Mouse (Mus musculus): Measurements from ENCODE around the gene Prss35.

The Prss35 gene

DNA sequence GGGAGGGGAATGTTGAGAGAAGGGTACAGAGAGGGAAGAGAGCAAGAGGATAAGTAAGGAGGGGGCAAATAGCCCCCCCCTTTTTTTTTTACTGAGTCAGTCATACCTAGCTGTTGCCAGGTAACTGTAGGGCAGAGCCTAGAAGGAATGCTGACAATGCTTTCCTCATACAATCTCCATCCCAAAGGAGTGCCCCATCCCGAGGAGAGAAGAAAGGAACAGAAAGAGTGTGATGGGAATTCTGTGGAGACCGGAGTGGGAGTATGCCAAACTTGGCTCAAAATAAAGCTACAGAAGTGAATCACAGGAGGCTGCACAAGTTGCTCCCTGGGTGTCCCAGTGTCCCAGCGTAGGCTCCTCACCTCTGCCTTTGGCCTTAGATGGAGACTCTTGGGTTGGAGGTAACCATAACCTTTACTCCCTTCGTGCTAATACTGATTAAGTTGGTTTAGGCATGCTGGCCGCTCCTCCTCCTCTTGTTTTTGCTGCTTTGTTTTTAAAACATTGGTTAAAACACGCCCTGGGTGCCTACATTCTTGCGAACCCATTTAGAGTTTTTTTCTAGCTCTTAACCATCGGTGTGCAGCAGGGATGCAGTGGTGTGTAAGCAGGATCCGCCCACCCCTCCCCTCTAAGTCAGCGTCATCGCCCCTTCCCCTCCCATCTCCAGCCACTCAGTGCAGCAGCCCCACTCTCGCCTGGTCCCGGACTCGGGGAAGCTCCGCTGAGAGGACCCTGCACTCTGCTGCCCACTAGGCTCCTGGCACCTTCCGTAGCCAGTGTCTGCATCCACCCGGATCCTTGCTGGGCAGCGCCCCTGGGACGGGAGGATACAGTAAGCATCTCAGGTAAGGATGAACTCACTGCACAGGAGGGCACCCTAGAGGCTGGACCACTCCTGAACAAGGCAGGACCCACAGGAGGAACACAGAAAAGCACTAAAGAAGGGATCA is at the start of gene Prss35:
Gene Prss35, plus strand, starts transcription at position 691 of the 953 bp plus-strand sequence.
- DNase-seq: peak; percentile 21

DNA sequence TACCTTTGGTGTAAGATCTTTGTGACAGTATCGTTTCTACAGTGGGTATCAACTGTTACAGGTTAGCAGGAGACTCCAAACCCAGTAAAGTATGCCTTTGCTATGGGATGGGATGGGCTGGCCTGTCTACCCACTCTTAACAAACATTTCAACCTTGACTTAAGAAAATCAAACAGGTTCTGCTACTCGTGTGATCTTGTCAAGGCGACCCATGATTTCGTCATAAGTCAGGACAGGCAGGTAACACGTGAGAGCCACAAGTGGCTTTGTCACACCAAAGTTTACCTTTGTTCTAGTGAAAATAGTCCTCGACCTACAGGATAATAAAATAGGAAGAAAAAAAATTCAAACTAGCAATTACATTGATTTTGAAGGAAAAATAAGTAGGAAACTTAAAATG is 49.5 kb upstream of the Prss35 start:
- no peak for DNase-seq

DNA sequence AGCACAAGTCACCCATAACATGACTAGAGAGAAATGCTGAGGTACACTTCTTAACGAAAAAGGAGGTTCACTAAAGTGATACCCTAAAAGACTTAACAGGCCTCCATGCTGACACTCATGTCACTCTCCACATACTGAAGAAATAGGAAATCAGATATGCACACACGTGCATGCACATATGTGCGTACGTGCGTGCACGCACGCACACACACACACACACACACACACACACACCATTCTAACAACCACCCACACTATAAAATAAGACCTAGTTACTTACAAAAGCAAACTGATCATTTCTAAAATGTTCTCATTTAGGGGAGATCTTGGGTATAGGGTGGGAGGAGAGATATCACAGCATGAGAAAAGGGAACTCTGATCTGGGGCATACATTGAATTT is 48.8 kb upstream of the Prss35 start:
- no peak for DNase-seq

DNA sequence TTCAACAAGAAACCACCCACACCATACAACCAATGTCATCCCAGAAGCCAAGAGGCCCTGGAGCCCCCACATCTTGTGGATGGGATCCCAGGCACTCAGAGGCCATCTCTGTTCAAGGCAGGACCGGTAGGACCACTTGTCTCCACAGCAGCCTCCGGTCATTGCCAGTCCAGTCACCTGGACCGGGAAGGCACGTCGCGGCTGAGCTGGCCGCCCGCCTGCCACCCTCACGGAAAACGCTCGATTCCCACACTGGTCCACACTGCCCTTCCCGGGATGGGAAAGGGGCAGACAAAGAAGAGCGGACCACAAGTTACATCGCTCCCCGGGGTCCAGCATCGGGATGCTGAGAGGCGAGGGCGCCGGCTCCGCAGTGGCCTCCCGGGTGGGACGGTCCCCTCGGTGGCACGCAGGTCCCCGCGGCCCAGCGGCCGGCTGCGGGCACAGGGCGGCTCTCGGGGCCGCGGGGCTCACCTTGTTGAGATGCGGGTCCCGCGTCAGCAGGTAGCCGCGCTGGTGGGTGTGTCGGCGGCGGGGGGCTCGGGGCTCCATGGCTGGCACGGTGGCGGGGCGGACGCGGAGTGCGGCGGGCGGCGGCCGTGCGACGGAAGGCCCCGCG is 48.1 kb upstream of the Prss35 start:
- peak; percentile 34 for DNase-seq

DNA sequence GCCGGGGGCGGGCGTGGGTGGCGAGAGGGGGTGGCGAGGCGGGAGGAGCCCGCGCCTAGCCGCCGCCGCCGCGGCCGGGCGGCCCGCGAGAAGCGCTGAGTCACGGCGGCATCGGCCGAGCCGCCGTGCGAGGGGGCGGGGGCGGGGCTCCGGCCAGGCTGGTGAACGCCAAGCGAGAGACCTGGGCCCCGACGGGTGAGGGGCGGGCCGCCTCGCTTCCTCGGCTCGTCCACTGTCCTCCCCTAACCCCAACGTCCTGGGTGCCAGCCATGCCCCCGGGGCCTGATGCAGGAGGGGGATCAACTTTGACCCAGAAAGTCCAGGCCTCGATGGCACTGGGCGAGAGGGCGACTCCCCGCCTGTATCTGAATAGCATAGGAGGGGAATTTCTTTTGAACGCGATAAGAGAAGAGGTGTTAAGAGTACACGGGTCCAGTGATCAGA is 47.6 kb upstream of the Prss35 start, which contains the start of gene Me1:
Gene Me1, minus strand, starts transcription at position 136 of the 444 bp plus-strand sequence.
- peak; percentile 70 for DNase-seq

DNA sequence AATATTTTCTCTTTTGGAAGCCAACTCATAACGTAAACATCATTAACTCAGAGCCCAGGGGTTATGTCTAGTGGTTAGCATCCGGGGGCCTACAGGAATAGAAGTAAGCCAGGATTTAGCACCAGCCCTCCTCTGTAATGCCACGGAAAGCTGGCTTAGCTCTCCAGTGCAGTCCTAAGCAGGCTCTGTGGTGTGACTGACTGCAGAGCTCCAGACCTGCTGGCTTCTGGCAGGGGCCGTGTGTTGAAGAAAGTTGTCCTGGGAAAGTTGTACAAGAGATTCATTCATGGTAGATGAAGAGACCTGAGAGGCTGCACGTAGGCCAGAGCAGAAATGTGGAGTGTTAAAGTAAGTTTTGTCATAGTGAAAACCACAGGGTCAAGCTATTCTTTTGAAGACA is 42.2 kb upstream of the Prss35 start:
- DNase-seq: no peak

DNA sequence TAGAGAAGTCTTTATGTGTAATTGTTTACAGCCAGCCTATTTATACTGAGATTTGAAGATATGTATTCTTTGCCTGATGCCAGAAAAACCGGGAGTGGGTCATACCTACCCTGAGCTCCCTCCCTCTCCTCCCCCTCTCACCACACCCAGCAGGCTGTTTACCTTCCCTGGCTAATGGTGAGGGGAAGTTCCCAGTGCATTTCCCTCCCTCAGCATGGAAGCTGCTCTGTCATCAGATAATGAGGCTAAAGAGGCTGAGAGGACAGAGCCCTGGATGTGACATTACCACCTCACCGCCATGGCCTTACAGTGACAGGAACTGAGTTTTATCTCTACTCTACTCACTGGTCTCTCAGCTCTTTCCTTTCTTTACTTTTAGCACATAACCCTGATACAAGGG is 41.6 kb upstream of the Prss35 start:
- DNase-seq: no peak

DNA sequence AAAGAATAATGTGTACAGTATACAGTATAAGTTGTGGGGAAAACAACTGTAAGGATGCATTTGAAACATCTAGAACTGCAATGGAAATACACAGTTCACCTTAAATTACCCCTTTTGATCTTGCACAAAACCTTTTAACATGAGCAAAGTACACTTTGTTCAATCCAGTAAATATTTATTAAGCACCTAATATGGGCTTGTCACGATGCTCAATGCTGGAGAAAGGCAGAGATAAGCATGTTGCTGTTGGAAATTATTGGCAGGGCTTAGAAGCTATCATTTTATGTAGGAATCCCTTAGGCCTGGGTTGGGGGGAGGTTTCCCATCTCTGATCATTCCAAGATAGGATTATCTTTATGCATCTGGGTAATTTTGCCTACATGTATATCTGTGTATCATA is 36.0 kb upstream of the Prss35 start:
- DNase-seq: no peak

DNA sequence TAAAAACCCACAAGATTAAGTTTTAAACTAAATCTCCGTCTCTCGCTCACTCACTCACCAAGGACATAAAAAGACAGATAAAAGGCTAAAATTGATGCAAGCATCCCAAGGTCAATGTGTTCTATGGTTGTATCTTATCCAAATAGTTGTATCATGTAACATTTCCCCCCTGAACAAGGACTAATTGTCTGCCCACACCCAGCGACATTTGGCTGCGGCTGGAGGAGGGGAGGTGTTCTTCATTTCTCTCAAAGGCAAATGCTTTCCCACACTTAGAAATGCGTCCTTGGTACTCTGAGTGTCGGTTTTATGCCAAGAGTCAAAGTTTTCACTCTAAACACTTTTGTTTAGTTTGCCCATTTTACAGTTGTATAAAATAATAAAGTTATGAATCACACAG is 34.5 kb upstream of the Prss35 start:
- no peak for DNase-seq

DNA sequence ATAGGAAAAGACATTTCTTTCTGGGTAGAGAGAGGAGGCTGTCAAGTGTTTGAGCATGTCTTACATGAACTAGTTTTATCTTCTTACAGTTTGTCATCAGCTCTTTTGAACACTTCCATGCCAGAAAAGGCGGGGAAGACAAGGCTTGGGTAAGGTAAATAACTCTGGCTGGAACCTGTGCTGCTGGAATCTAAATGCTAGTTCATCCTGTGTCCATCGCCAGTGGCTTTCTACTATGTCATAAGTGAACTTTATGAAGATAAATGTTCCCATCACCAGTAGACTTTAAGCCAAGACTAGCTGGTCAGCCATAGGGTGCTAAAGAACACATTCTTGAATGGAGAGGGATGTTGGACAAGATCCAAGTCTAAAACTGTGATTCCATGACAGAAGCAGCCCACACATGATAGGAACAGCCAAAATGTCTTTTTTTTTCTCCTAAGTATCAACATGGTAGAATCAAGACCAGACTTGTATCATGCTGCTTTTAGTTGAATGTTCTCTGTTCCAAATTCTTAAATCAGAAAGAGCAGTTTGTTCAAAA is 33.3 kb upstream of the Prss35 start:
- no peak for DNase-seq

DNA sequence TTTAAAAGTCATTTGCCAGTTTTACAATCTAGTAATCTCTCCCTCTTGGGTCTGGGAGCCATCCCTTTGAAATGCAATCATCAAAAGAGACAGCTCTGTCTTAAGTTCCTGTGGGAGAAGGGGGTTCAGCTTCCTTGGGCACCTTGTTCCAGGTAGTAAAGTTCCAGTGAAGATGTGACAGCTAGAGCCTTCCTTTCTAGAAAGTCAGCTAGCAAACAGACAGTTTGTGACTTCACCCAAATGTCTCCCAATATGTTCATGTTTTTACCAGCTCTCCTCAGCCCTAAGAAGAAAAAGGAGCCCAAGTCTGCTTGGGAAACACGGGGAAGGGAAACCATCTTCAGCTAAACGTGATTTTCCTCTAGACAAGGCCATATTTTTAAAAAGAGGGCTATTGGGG is 30.8 kb upstream of the Prss35 start:
- DNase-seq: no peak

DNA sequence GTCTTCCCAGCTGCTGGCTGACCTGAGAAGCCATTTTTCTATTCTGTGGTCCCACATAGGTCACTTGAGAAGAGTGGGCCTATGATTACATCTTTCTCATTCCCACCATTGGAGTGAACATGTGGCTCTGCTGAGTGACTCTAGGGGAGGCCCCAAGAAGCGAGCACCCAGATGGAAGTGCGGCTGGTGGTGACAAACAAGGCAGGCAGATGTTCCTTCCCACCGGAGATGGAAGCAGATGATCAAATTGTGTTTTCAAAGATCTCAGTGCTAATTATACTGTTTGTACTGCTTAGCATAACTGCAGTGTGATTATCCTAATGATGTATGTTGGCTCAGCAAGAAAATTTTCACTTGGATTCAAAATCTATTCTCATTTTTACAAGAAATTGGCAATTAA is 29.4 kb upstream of the Prss35 start:
- no peak for DNase-seq

DNA sequence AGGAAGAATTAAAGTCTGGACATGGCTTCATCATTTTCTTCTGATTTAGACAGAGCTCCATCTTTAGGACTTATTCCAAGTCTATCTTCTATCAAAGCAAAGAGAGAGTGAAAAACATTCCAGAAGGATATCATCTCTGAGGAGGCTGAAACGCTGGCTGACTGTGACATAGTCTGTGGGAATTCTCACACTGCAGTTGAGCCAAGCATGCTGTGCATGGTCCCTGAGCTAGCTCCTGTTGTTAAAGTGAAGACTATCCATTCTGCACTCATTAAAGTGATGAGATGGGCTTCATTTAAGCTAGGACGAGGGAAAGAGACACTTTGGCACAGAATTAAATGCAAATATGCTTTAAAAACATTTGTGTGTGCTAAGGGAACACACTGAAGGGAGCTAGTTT is 26.9 kb upstream of the Prss35 start:
- no peak for DNase-seq

DNA sequence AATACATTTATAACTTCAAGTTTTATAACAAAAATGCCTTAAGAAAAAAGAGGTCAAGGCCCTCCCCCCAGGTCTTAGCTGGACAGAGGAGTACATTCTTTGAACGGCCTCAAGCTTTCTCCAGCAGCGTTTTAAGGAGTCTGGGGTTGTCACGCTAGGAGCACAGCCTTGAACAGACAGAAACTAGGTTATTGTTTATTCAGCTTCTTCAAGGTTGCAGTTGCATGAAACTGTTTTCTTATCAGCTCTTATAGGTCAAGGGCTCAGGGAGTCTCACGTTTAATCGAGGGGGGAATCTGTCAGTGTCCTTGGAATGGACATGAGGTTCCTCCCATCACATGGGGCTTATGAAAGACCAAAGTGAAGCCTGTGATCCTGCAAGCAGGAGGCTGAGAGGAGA is 26.3 kb upstream of the Prss35 start:
- DNase-seq: no peak

DNA sequence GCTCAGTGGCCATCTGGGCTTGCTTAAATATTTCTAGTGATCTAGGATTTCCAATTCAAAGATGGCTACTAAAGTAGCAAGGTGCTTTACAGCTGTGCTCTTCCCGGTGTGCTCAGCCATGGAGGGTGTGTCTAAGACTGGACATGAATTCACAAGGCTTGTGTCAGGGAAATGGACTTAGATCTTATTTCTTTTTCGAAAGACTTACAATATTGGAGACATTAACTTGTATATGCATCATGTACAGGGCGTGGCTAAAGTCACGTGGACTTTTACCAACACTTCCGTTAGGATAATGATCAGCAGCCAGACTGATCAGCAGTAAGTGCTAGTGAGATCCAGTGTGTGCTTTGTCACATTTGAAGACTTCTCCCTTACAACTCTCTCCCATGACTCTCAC is 23.2 kb upstream of the Prss35 start:
- no peak for DNase-seq

DNA sequence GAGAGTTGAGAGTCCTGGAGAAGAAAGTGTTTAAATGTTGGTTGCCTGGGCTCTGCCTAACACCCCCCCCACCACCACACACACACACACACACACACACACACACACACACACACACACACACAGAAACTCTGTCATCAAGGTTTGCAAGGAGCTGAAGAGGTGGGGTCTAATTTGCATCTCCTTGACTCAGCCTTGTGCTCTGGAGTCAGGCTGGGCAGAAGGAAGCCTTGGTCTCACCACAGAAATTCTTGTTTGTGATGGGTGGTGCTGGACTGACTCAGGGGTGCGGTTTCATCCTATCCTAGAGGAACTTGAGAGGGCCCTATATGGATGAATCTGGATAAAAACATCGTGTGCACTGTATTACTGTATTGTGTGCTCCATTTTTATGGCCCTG is 22.7 kb upstream of the Prss35 start:
- no peak for DNase-seq

DNA sequence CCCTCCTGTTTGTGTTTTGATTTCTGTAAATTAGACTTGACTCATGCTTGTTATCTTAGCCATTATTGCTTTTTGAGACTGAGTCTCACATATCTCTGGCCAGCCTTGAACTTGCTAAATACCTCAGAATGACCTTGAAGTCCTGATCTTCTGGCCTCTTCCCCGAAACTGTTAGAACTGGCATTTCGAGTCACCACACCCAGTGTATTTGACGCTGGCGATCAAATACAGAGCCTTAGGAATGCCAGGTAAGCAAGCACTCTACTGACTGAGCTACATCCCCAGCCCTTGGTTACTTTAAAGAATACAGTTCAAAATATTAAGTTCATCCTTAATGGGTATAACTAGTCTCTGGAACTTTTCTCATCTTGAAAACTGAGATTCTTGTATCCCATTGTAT is 18.4 kb upstream of the Prss35 start:
- no peak for DNase-seq

DNA sequence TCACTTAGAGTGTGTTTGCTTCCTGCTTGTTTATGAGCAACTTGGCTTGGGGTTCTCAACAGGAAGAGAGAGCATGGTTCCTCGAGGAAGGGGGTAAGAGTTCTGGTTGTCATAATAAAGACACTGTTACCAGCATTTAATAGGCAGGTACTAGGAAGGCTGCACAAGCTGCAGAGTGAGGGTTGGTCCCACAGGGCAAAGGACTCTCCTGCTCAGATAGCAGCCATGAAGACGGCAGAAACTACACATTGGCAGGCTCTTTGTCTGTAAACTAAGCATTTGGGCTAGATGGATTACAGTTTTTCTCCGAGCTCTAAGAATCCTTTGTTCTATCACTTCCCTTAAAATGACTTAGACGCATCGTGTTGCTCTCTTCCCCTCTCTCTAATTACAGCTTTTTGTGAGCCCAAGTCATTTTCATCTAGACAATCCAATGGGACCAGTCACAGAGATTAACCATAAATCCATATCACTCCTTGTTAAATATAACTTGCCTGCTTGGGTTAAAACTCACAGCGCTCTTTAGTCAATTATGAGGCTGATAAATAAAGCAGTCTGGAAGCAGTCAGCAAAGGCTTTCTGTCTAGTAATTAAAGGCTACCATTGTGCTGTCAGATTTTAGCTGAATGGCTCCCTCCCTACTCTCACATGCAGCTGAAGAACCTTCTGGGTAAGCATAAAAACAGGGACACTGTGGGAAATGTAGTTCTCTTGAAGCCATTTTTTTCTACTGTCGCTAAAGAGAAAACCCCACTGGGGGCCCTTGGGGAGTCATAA is 17.7 kb upstream of the Prss35 start:
- no peak for DNase-seq

DNA sequence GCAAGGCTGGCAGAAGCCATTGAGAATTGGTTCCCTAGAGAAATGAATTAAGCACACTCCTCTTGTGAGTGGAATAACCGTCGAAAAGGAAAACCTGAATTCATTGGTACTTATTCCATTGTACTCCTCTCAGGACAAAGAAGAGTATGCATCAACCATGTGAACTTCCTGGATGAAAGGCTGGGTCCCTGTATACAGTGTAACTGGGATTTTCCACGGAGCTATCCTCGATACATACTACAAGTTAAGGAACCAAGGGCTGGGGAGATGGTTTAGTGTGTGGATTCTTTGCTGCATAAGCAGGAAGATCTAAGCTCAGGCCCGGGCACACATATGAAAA is 17.1 kb upstream of the Prss35 start:
- DNase-seq: no peak

DNA sequence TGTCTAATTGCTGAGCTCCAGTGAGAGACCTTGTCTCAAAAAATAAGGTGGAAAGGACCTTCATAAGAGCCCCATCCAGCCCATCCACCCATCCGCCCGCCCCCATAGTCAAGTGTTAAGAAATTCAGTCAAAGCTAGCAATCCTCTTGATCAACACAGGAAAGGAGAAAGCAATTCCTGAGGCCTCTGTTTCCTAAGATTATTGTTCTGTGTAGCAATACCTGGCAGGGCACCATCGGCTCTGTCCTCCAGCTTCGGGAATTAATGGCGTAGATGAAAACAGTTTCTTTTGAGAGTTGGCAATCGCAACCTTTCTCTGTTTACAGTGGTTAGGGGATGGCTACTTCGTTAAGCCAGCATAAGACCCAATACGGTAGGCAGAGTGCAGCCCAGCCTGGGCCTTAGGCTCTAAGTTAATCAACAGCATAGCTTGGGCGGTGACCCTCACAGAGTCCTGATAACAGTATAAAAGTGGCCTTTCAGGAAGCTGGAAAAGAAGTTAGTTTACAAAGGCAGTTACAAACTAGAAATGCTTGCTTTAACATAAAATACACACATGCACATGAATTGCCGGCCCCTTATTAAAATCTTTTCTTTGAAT is 15.1 kb upstream of the Prss35 start:
- no peak for DNase-seq

DNA sequence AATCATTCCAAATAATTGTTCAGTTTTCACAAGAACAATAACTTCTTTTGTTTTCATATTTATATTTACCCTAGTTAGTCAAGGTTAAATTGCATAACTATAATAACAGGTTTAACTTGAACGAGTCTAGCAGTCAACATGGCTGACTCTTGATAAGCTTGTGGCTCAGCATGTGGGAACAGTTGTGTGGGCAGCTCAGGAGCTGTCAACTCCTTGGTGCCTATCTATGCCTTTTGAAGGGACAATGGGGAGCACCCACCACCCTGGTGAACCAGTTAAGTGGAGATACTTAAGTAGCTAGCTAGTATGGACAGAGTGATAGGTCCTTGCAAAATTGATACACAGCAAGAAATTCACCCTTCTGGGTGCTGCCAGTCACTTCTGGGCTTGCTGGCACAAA is 14.4 kb upstream of the Prss35 start:
- DNase-seq: no peak

DNA sequence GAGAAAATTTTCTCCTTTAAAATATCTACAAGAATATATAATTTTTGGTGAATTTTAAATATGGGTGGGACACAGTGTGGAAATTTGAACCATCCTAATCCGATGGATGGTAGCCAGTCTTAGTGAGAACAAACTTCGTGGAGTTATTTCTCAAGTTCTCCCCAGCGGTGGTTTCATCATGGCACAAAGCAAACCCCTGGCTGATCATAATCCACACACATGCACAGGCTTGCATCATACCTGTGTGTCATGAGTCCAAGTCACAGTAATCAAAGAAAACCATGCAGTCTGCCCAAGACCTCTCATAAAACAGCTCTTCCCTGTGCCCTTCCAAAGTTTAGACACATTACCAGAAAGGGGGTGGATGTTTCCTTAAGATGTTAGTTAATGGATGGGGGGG is 13.6 kb upstream of the Prss35 start:
- DNase-seq: no peak

DNA sequence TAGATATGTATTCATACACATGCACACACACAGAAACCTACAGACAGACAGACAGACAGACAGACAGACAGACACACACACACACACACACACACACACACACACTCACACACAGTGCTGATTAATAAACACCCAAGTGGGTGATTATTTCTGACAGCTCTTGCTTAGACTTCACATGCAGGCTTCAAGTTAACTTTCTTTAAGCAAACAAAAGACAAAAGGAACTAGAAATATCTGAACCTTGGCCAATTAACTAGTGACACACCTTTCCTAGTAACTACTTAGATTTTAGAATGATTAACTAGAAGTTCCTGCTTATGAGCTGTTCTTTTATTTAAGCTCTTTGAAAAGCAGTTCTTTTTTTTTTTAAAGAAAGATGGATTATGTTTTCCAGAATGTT is 9.1 kb upstream of the Prss35 start:
- no peak for DNase-seq
